Mouse (Mus musculus) layer of hippocampus, postnatal 14 days (tissue): ENCODE measurements around the gene Kif5c. TPM values are rescaled to one million over a fixed set of nuclear protein-coding genes. Genes with fewer than 3 reads are reported as not detected.
A peak's percentile ranks its signal among the peaks of the same experiment; 100 is the strongest.

ENCODE experiments used
- DNase-seq, 2 experiments: peaks; one replicate each; pipeline ENCODE4 v3.0.0; 2021 to 2022; ENCODE audit warnings: low spot score in 2 of 2, mixed read lengths in 1 of 2
- long read RNA-seq, 2 experiments: library from polyadenylated mRNA; stranded (forward); transcript quantifications; one replicate each; pipeline ENCODE4 v2.0.0; 2021
- total RNA-seq, 2 experiments: library from RNA; stranded (reverse); gene quantifications; 2 replicates each; pipeline ENCODE4 v1.2.3; 2021

Gene Kif5c
- total RNA-seq = 100 to 1,000 TPM; 557 to 563 TPM
- long read RNA-seq, experiment 1, full-length matches to known transcripts = 235 of 377 reads
- long read RNA-seq, experiment 1, partial matches to known transcripts = 128 of 377 reads
- long read RNA-seq, experiment 1, other reads (novel, unspliced or antisense) = 14 of 377 reads
- long read RNA-seq, experiment 2, full-length matches to known transcripts = 209 of 386 reads
- long read RNA-seq, experiment 2, partial matches to known transcripts = 157 of 386 reads
- long read RNA-seq, experiment 2, other reads (novel, unspliced or antisense) = 20 of 386 reads

DNA sequence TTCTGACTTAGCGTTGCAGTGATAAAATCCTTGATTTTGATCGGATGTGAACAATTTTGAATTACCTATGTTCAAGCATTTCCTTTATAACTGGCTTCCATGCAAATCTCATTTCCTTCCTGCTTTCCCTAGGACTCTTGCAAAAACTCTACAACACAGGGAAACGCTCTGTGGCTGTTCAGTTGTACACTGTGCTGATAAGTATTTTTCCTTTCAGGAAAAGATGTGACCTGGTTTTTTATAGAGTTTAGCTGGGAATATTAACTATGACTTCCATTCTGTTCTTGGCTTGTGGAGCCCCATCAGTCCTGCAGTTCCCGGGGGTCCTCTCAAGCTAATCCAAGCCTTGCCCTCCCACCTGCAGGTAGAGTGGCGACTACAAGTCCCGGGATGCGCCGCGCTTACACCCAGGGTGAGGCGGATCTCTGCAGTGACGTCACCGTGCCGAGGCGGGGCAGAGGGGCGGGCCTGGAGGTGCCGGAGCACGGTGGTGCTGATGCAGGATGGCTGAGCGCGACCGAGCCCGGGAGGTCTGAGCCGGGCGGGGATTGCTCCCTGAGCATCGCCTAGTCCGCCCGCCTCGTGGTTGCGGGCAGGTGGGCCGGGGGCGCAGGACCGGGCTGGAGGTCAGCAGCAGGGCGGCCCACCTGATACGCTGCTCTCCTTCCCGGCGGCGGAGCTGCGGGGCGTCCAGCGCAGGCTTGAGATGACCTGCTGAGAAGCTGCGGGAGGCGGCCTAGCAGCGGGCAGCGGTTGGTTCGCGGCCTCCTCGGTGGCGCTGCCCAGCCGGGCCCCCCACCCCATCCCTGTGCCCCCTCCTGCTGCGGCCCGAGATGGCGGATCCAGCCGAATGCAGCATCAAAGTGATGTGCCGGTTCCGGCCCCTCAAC, at the start of gene Kif5c:
TSS of gene Kif5c (plus strand) at position 470 of the 890 bp plus-strand sequence.
- DNase-seq = peak; percentile 90 to 95

DNA sequence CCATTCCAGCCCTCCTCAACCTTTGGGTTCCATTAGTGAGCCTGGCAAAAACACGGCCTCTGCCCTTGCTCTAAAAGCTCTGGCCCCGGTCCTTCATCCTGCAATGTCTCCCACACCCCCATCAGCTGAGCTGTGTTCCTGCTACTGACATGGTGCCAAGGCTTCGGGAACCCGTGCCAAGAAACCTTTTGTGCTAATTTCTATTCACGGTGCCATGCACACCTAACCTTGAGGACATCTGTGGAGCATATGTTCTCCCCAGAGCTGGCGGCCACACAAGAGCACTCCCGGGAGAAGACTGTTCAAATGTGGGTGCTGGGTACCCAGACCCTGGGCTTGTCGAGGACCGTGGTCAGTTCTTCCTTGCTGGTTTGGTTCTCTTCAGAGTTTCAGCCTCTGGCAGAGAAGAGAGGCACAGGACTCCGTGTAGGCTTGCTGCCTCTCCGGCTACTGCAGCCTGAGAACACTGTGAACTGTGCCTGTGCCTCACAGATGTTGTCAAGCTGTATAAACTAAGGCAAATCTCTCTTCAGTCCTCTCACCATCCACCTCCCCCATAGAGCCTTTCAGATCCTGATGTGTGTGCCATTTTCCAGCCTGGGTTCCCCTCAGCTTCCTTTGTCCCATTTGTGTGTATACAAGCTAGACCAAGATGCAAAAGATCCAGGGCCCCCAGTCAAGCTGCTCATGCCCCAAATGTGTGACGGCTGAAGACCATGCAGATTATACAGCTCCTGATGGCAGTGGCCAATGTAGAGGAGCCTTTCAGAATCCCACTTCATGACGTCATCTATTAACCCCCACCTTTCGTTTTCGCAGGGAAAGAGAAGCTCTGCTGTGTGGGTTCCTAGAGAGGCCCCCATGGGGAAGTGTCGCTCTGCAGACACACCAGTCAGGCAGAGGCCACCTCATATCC, 49.0 kb upstream of the Kif5c start:
- peak; percentile 39 to 42 for DNase-seq

DNA sequence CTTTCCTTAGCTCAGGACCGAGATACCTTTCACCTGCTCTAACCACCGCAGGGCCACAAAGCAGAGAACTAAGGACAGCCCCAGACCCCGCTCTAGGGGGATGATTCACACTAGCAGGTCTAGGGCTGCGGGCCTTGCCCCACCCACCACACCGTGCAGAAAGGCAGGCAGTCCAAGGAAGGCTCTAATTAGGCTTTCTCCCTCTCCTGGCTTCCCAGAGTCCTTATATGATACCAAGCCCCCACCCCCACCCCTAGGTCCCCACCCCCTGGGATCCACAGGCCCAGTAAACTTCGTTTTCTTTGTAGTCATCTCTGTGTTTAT, 48.4 kb upstream of the Kif5c start:
- DNase-seq = no peak

DNA sequence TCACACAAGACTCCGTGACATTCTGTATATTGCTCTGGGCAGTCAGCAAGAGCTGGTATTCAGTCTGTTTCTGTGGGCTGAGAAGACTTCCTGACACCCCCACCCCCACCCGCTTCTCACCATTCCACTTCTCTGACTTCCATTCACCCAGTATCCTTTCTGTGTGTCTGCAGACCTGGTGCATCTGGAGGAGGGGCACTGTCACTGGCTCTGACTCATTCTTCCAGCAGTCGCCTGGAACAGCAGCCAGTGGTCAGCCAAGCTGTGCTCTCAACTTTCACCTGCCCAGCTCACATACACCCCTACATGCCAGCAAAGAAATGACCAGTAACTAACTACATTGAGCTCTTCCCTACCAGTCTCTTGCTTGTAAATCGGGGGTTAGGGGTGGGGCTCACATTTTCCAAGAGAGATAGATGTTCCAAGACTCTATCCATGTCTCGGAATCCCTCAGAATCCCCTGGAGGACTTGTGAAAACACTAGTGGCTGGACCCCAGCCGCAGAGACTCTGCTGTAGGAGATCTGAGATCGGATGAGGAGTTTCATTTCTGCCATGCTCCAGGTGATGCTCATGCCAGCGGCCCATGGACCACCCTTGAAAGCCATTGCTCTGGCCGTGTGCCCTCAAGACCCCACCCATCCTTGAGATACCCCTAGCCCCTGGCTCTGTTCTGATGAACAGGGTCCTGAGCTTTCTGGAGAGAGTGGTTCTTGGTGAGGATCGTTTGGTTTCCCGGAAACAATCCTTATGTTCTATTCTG, 47.8 kb upstream of the Kif5c start:
- no peak for DNase-seq

DNA sequence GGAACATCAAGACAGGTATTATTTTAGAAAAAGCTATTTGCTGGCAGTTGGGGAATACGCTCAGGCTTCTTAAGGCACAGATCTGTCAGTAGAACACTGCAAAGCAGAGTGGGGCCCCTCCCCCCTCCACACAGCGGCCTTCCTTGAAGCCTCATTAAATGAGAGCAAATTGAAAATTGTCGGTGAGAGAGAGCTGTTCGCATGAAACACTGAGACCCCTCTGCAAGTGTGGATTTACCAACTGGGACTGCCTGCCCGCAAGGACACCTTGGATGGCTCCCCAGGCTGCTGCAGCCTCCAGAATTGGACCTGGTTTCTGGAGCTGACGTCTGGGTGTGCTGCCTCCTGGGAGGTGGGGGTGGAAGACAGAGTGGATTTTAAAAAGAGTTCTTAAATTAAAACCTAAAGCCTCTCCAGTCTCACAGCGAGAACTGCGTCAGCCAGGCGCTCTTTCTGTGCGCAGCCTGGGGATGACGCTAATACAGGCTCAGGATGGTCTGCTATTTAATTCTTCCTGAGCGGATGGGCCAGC, 46.9 kb upstream of the Kif5c start:
- DNase-seq = peak; percentile 22 to 52

DNA sequence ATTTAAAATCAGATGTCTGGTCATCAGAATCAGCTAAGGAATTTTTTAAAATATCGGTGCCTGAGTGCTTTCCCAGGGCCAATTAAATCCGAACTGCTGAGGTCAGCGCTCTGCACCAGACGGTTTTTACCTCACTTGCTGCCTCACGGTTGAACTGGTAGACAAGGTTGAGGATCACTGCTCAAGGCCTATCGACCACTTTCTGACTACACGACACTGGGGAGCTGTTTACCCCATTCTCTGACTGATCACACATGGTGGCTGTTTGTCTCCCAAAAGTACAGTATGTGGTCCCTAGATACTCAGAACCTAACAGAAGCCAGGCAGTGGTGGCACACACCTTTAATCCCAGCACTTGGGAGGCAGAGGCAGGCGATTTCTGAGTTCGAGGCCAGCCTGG, 46.4 kb upstream of the Kif5c start:
- no peak for DNase-seq

DNA sequence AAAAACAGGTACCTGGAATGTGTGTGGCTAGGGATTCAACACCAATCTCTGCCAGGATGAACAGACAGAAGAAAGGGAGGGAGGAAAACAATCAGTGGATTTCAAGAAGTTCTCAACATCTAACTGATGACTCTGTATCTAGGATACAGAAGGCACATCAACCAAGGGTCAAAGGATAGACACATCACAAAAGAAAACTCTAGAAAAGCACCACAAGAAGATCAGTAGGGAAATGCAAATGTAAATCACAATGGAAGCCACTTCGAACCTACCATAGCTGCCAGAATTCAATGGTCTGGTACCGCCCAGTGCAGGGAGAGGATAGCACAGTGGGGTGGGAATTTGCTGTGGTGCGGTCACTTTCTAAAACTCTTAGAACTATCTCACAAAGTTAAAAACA, 45.8 kb upstream of the Kif5c start:
- no peak for DNase-seq

DNA sequence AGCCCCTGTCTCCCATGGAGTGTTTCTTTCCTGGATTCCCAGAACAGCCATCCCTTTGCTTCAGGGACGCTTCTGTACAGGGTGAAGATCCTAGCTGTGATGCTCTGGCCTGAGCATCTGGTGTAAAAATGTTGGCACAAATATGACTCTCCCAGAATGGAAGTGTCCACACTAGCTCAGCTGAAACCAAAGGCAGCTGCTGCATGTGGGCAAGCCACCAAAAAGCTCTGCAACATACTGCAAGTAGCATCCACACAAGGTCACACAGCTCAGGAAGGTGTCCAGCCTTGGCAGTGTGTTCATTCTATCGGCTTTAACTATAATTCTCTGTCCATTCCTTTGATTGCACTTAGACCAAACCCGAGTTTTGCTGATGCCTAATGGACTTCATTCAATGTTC, 38.5 kb upstream of the Kif5c start:
- no peak for DNase-seq

DNA sequence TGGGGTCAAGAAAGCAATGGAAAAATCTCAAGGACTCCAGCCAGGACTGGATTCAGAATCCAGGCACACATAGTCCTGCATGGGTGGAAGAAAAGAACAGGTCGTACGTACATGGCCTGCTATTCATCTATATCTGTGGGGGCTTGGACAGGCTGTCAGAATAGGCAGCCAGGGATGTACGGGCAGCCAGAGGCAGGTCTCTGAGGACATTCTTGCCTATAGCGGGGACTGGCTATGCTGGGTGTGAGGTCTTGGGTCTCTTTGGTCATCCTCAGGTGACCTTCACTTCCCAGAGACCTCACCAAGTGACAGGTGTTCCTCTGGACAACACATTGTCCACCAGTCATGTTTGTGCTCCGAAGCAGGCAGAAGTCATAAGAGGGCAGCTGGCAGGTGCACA, 36.6 kb upstream of the Kif5c start:
- DNase-seq = no peak

DNA sequence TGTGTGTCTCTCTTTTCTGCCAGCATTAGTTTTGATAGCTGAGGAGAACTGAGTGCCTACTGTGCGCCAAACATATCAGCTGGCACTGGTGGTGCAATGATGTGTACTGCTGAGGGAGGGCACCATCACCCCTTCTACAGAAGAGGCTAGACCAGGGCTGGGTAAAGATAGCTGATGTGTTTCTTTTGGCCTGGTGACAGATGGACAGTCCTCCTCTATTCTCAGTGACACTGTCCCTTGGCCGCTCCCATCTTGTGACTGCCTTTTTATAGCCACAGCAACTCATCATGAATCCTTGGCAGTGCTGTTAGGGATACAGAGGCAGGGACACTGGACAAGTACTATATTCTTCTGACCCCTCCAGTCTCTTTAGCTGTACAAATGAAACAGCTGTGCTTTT, 35.8 kb upstream of the Kif5c start:
- DNase-seq = no peak

DNA sequence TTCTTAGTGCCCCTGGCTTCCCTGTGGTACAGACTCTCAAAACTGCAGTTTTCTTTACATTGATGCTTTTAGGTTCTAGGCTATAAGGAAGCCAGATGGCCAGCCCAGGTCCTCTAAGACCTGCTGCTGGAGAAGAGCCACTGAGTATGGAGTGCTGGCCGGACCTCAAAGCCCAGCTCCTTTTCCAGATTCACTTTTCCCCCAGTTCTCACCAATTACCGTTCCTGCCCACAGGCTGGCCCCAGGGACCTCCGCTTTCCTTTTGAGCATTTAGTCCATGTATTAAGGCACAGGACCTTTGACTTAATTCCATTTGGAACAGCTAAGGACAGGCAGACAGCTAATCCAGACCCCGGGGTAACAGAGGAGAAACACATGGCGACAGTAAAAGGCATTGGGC, 28.6 kb upstream of the Kif5c start:
- DNase-seq = no peak

DNA sequence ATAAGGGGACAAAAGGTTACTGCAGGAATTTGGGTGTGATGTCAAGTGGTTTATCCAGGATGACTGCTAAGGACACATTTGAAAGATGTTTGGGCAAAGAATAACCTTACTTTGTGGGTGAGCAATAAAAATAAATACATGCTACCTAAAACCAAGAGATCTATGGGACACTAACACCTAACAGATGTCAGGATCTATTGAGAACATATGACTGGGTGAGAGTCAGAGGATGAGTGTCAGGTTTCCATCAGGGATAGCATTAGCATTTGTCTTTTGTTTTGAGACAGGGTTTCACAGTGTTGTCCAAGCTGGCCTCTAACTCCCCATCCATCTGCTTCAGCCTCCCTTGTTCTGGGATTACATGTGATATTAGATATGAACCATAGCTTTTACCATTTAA, 26.2 kb upstream of the Kif5c start:
- no peak for DNase-seq

DNA sequence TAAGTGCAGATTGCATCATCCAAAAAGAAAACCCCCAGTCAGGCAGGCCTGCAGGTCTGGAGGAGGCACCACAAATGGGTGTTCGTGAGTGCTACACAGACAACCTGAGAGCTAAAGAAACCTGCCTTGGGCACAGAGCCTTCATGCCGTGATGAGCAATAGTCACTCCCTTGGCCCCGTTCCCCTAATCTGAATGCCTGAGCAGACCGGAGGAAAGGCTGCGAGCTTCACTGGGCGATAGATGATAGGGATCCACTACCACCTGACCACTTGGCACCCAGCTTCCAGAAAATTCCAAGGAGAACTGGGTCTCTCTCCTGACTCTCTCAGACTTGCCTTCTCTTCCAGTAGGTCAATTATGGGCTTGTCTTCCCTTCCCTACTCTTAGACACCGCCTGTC, 24.2 kb upstream of the Kif5c start:
- no peak for DNase-seq

DNA sequence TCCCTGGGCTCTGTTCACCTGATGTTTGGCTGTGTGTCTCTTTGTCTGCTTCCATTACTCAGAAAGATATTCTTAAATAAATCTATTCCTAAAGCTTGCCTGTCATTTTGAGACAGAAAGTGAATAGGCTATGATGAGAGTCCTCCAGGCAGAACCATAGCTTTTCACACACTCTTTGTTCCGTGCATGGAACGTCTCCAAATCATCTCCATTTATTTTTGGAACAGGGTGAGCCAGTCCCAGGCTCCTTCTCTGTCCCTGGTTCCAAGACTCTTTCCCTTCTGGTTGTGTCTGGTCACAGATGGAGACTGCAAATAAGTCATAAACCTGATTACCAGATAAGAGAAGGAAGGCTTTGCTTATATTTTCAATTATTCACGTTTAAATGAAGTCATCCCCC, 22.8 kb upstream of the Kif5c start:
- no peak for DNase-seq

DNA sequence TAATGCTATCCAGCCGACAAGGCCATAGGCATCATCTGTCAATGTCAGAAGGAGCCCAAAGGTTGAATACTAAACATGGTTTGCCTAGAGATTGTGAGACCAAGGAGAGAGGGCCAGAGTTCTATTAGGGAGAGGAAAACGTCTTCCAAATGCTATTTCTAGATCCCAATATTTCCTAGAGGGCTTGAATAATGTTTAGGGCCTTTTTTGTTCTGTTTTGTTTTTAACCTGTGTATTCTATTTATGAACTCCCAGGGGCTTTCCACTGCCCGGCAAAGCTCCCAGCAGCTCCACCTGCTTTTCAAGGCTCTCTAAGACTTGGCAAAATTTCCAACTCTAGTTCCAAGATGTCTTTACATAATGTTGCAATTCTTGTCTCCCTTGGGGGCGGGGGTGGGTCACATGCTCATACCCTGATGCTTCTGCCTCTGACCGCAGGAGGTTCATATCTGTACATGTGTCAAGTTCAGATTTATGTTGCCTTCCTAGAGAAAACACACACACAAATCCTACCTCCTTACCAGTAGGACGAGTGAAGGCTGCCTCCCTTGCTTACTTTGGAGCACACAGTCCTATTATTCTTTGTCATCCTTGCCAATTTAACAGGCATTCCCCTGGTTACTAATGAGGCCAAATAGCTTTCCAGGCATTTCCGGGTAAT, 18.9 kb upstream of the Kif5c start:
- no peak for DNase-seq

DNA sequence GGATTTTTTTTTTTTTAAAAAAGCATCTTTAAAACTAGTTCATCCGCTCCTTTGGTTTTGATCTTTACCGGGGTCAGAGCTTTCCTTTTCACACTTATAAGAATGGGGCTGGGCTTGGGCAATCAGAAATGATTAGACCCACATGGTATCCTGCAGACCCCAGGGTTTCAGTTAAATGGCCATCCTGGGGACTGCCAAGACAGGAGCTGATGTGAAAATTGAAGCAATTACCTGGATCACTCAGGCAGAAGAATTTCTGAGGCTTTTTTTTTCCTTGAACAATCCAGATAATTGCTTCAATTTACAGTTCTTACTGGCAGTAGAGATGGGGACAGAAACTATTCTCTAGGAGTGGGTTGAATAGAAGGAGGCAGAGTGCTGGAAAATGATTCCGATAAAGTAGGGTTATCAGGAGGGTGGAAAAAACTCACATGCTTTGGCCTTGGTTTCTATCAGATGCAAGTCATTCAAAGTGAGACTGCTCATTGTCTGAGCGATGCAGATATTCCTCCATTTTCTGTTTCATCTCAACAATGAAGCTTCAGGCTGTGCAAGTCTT, 16.2 kb upstream of the Kif5c start:
- DNase-seq = no peak

DNA sequence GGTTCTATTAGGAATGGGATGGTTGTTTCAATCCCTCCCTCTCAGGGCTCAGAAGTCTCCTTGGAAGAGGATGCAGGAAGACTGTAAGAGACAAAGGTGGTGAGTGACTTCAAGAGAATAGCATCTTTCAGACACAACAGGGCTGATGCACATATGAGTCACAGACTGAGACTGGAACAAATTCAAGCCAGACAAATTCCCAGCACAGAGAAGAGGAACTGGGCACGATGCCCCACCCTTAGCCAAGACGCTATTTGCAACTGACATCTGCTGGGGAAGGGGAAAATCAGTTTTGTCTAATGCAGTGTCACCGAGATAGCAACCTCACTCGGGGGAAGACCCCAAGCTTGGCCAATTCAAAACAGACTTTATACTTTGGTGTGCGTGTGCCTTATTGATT, 9.5 kb upstream of the Kif5c start:
- DNase-seq = no peak

DNA sequence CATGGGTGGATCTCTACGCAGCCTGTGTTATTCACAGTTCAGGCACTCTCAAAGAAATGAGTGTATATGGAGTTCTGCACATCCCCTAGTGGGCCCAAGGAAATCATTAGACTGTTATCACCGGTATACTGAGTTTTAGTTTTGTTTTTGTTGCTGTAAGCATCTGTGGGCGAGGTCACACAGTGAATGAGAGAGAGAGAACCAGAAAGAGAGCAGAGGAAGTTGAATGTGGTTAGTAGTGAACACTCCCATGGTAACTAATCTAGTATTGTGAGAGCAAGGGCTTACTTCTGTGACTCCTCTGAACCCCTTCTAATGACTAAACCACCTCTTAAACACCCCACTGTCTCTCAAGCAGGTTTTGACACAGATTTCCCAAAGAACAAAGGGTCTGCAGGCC, 2.3 kb upstream of the Kif5c start:
- no peak for DNase-seq

DNA sequence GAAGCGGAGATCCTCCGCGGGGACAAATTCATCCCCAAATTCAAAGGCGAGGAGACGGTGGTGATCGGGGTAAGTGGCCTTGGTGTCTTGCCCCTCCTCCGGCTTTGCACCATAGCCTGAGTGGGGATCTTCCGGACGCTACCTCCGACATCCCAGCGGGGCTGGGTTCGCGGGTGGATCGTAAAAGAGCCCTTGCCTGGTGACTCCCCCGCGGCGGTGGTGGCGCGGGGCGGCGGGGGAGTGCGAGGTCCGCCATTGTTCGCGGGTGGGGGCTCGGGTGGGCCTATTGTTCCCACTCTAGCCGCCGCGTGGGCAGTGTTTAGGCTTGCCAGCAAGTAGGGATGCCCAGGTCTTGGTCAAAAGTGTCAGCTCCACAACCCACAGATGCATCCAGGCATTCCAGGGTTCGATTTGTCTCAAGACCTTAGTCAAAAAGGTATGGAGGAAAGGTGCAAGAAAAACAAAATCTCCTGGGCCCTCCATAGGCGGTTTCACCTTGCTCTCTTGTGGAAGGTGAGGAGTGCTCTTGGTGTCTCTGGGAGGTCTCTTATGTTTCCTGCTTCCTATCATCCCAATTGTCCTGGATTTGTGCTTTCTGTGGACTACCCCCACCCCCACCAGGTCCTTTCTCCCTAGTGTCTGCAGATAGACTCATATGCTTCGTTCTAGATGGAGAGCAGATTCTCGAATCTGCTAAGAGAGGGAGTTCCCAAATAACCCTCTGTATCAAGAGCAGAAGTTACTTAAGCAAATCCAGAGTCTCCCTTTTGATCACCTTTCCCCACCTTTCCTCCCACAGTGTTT, 823 bp downstream of the Kif5c start:
- peak in 1 of 2 experiments; percentile 53 for DNase-seq
